Mouse (Mus musculus): ENCODE results near the gene Pabpn1l. TPM values are rescaled to one million over a fixed set of nuclear protein-coding genes. Genes with fewer than 3 reads are reported as not detected.
A peak's percentile ranks its signal among the peaks of the same experiment; 100 is the strongest.

Pabpn1l gene
- total and polyA plus RNA-seq, 3 experiments: 0.10 to 0.52 TPM; not detected in 1

DNA sequence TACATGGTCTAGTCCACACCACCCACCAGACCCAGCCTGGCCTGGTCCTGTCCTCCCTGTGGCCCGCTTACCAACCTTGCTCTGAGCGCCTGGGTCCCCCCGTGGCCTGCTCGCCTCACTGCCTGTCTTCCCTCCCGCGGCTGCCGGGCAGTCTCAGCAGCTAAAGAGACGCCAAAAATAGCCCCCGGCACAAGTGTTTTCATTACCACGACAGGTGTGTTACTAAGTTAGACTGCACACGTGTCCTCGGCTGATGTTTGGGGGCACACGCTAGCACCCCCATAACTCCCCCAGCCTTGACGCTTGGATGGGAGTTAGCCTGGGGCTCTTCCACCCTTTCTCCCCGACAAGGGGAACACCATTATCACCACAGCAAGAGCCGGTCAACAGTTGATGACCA is 23.8 kb upstream of the Pabpn1l start:
- intact Hi-C loops (cut with DNase I): no loop called here
- Histone ChIP-seq H3K27me3 (ENCODE audit: control insufficient read depth, insufficient read depth, low read length) (no peaks in the 10 kb centered on the region), H3K4me1 (ENCODE audit: control insufficient read depth, insufficient read depth, low read length) (peaks cover 6% of the 10 kb centered on the region; the same call in 1 of the 2 replicates), H3K79me2 (replicated peaks; ENCODE audit: control insufficient read depth, insufficient read depth, low read length) (no peaks in the 10 kb centered on the region; the same call in 1 of the 2 replicates), H3K9ac (ENCODE audit: low read depth, low read length) (no peak overlapping the region), H3K4me3 (no peak overlapping the region), H3K36me3 (ENCODE audit: control insufficient read depth, insufficient read depth, low read length) (no peaks in the 10 kb centered on the region), H3K27ac (peak overlapping the region; percentile 38; the same call in 1 of the 2 replicates)
- TF ChIP-seq POLR2A (IDR thresholded peaks at IDR 0.05; ENCODE audit: insufficient read depth, low read depth, low read length): no peak
- no peak for TF ChIP-seq CTCF (IDR thresholded peaks at IDR 0.05)
- TF ChIP-seq EP300 (IDR thresholded peaks at IDR 0.05; ENCODE audit: insufficient read depth, low read depth, low read length): no peak
- no peak for DNase-seq
- 62% methylated on average over 16 of the region's 16 CpGs for WGBS

DNA sequence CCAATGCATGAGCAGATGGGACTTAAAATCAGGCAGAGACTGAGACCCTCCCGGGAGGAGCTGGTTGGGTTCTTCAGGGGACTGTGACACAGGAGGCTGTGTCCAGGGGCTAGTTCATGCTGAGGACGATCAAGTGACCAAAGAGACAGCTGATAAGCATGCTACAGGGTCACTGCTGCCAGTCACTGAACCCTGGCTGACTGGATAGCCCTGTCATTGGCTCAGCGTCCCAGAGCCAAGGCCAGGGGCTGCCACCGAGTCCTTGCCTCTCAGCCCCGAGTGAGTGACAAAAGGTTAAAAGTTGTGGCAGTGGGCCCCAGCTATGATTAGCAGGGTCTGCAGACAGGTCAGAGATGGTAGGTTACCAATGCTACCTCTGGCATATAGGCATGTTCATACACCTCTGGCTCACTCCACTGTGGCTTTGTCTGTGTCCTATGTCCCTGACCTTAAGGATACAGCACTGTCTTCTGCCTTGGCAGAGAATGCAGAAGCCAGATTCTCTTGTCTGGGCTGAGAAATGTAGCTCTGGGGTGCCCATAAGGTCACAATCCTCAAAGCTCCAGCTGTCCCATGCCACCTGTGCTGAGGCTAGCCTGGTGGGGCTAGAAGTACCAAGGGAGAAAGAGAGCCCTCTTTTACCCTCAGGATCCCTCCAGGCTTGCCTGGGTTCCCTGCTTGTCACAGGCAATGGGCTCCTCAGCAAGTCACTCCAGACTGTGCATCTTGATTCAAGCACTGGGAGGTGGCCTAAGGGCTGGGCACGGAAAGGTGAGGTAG is 21.8 kb upstream of the Pabpn1l start:
- no peaks in the 10 kb centered on the region for H3K27me3 ChIP-seq (ENCODE audit: control insufficient read depth, insufficient read depth, low read length)
- TF ChIP-seq CTCF (IDR thresholded peaks at IDR 0.05) (no peak), POLR2A (IDR thresholded peaks at IDR 0.05; ENCODE audit: insufficient read depth, low read depth, low read length) (no peak), EP300 (IDR thresholded peaks at IDR 0.05; ENCODE audit: insufficient read depth, low read depth, low read length) (no peak)
- no peak overlapping the region for H3K9ac ChIP-seq (ENCODE audit: low read depth, low read length)
- no peaks in the 10 kb centered on the region for H3K36me3 ChIP-seq (ENCODE audit: control insufficient read depth, insufficient read depth, low read length)
- intact Hi-C loops (cut with DNase I): no loop called here
- no peak for DNase-seq
- WGBS: 53% methylated on average over 6 of the region's 6 CpGs
- no peak overlapping the region for H3K27ac ChIP-seq
- H3K79me2 ChIP-seq (replicated peaks; ENCODE audit: control insufficient read depth, insufficient read depth, low read length): no peaks in the 10 kb centered on the region
- no peak overlapping the region for H3K4me3 ChIP-seq
- peaks cover 6% of the 10 kb centered on the region; the same call in 1 of the 2 replicates for H3K4me1 ChIP-seq (ENCODE audit: control insufficient read depth, insufficient read depth, low read length)

DNA sequence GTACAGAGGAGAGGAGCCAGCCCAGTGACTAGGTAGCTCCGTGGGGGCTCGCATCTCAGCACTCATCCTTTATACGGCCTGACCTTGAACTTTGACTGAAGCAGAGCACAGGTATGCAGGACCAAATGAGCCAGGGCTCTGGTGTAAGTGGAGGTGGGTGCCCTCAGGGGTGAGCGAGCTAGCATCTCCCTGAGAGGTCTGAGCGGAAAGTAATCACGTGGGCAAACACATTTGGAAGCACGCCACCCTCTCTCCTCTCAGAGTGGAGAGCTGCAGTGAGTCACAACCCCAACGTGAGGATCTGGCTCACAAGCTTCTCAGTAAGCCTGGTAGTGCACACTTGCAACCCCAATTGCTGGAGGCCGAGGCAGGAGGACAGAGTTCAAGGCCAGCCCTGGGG is 19.5 kb upstream of the Pabpn1l start:
- TF ChIP-seq CTCF (IDR thresholded peaks at IDR 0.05) (no peak), POLR2A (IDR thresholded peaks at IDR 0.05; ENCODE audit: insufficient read depth, low read depth, low read length) (no peak), EP300 (IDR thresholded peaks at IDR 0.05; ENCODE audit: insufficient read depth, low read depth, low read length) (0 out of 2 replicates have a peak, but pooled peaks have one; percentile 5)
- intact Hi-C loops (cut with DNase I): no loop called here
- WGBS: 34% methylated on average over 9 of the region's 9 CpGs
- Histone ChIP-seq H3K27me3 (ENCODE audit: control insufficient read depth, insufficient read depth, low read length) (no peaks in the 10 kb centered on the region), H3K27ac (no peak overlapping the region; the same call in 1 of the 2 replicates), H3K4me1 (ENCODE audit: control insufficient read depth, insufficient read depth, low read length) (peaks cover 11% of the 10 kb centered on the region), H3K9ac (ENCODE audit: low read depth, low read length) (no peak overlapping the region), H3K36me3 (ENCODE audit: control insufficient read depth, insufficient read depth, low read length) (no peaks in the 10 kb centered on the region), H3K79me2 (replicated peaks; ENCODE audit: control insufficient read depth, insufficient read depth, low read length) (no peaks in the 10 kb centered on the region), H3K4me3 (no peak overlapping the region)
- peak; percentile 66 to 77 for DNase-seq

GRCm38 (mm10) chr8:122641406-122641805 is 18.9 kb upstream of the Pabpn1l start:
- Histone ChIP-seq H3K27me3 (ENCODE audit: control insufficient read depth, insufficient read depth, low read length) (no peaks in the 10 kb centered on the region), H3K4me1 (ENCODE audit: control insufficient read depth, insufficient read depth, low read length) (peaks cover 12% of the 10 kb centered on the region), H3K4me3 (no peak overlapping the region), H3K36me3 (ENCODE audit: control insufficient read depth, insufficient read depth, low read length) (no peaks in the 10 kb centered on the region), H3K9ac (ENCODE audit: low read depth, low read length) (no peak overlapping the region), H3K79me2 (replicated peaks; ENCODE audit: control insufficient read depth, insufficient read depth, low read length) (no peaks in the 10 kb centered on the region), H3K27ac (no peak overlapping the region; the same call in 1 of the 2 replicates)
- WGBS: 91% methylated on average over 15 of the region's 15 CpGs
- intact Hi-C loops (cut with DNase I): loop anchor here (2.0 kb wide), 1 partner anchor 37 kb away; no protein-coding TSS in a partner anchor
- TF ChIP-seq EP300 (IDR thresholded peaks at IDR 0.05; ENCODE audit: insufficient read depth, low read depth, low read length): no peak
- TF ChIP-seq POLR2A (IDR thresholded peaks at IDR 0.05; ENCODE audit: insufficient read depth, low read depth, low read length): no peak
- no peak for TF ChIP-seq CTCF (IDR thresholded peaks at IDR 0.05)
- DNase-seq: no peak

GRCm38 (mm10) chr8:122640825-122641224 is 18.3 kb upstream of the Pabpn1l start:
- Histone ChIP-seq H3K4me3 (no peak overlapping the region), H3K4me1 (ENCODE audit: control insufficient read depth, insufficient read depth, low read length) (peaks cover 10% of the 10 kb centered on the region), H3K36me3 (ENCODE audit: control insufficient read depth, insufficient read depth, low read length) (no peaks in the 10 kb centered on the region), H3K27me3 (ENCODE audit: control insufficient read depth, insufficient read depth, low read length) (no peaks in the 10 kb centered on the region), H3K9ac (ENCODE audit: low read depth, low read length) (no peak overlapping the region), H3K79me2 (replicated peaks; ENCODE audit: control insufficient read depth, insufficient read depth, low read length) (no peaks in the 10 kb centered on the region), H3K27ac (no peak overlapping the region; the same call in 1 of the 2 replicates)
- intact Hi-C loops (cut with DNase I): loop anchor here (2.0 kb wide), 1 partner anchor 38 kb away; no protein-coding TSS in a partner anchor
- TF ChIP-seq CTCF (IDR thresholded peaks at IDR 0.05): no peak
- TF ChIP-seq POLR2A (IDR thresholded peaks at IDR 0.05; ENCODE audit: insufficient read depth, low read depth, low read length): no peak
- TF ChIP-seq EP300 (IDR thresholded peaks at IDR 0.05; ENCODE audit: insufficient read depth, low read depth, low read length): no peak
- WGBS: 85% methylated on average over 4 of the region's 4 CpGs
- no peak for DNase-seq
